Mouse (Mus musculus): ENCODE data around the gene Mtrr.

- TF ChIP-seq POLR2A (IDR thresholded peaks at IDR 0.05; ENCODE audit: insufficient read length, low read depth): no peak
- TF ChIP-seq CEBPB (IDR thresholded peaks at IDR 0.05; ENCODE audit: insufficient read depth, poor library complexity, severe bottlenecking): no peak
These were observed 4.0 kb downstream of the Mtrr start for GRCm38 (mm10) chr13:68577945-68578344.
